Mouse (Mus musculus) C2C12 (cell line): ENCODE data around the gene Acoxl. TPM values are rescaled to one million over a fixed set of nuclear protein-coding genes. Genes with fewer than 3 reads are reported as not detected.

Experiments used
- H3K27me3 ChIP-seq: one replicate; pipeline ENCODE4 v1.6.1; 2011; ENCODE audit not compliant: control insufficient read depth, insufficient read depth, insufficient read length
- H3K36me3 ChIP-seq: one replicate; pipeline ENCODE4 v1.6.1; 2011; ENCODE audit not compliant: control insufficient read depth, insufficient read depth
- H3K4me3 ChIP-seq: one replicate; pipeline ENCODE4 v1.5.1; 2011; ENCODE audit warnings: mild to moderate bottlenecking, control low read depth; ENCODE audit not compliant: poor library complexity, insufficient read depth, severe bottlenecking
- H3K79me2 ChIP-seq: one replicate; pipeline ENCODE4 v1.6.1; 2011; ENCODE audit not compliant: control insufficient read depth, insufficient read depth
- H3K79me3 ChIP-seq: one replicate; pipeline ENCODE4 v1.6.1; 2011; ENCODE audit warnings: low read depth, control low read depth
- H3ac ChIP-seq: one replicate; pipeline ENCODE3; 2011; ENCODE audit warnings: low read depth; ENCODE audit not compliant: control insufficient read depth, insufficient read length
- CEBPB ChIP-seq: IDR thresholded peaks from one replicate; pipeline ENCODE4 v1.6.1; 2011; ENCODE audit warnings: low read depth, mild to moderate bottlenecking, control low read depth, moderate library complexity
- CTCF ChIP-seq: IDR thresholded peaks from one replicate; pipeline ENCODE4 v1.5.1; 2011; ENCODE audit not compliant: control insufficient read depth, insufficient read depth, insufficient read length
- FOSL1 ChIP-seq: IDR thresholded peaks from one replicate; pipeline ENCODE4 v1.8.0; 2011; ENCODE audit warnings: mild to moderate bottlenecking, low read length; ENCODE audit not compliant: poor library complexity, insufficient read depth, severe bottlenecking
- MAX ChIP-seq: IDR thresholded peaks from one replicate; pipeline ENCODE4 v1.6.1; 2011; ENCODE audit warnings: mild to moderate bottlenecking, control low read depth
- MYOD1 ChIP-seq: IDR thresholded peaks from one replicate; pipeline ENCODE4 v1.6.1; 2011; ENCODE audit warnings: low read depth; ENCODE audit not compliant: control insufficient read depth, insufficient read length
- MYOG ChIP-seq: IDR thresholded peaks from one replicate; pipeline ENCODE4 v1.6.1; 2011; ENCODE audit not compliant: control insufficient read depth, insufficient read length; ENCODE audit errors: extremely low read depth
- USF1 ChIP-seq: IDR thresholded peaks from one replicate; pipeline ENCODE4 v1.6.1; 2011; ENCODE audit warnings: low read depth, mild to moderate bottlenecking, control low read depth, moderate library complexity
- polyA plus RNA-seq: library from polyadenylated mRNA; unstranded; fragments of >200 nt; fragmentation: generic; extraction: Trizol; gene quantifications from one replicate; pipeline ENCODE4 v1.2.1, GENCODE M21; 2012; ENCODE audit warnings: missing spikeins

Gene Acoxl
- polyA plus RNA-seq, 1 experiment, result not detected

- H3K79me2 ChIP-seq, result no peaks in the 10 kb centered on the region
- no peaks in the 10 kb centered on the region for H3K27me3 ChIP-seq
- no peaks in the 10 kb centered on the region for H3K36me3 ChIP-seq
- no peak overlapping the region for H3ac ChIP-seq
- TF ChIP-seq CEBPB (no peak), CTCF (no peak), MYOD1 (no peak), MYOG (no peak), FOSL1 (no peak), MAX (no peak), USF1 (no peak)
- H3K4me3 ChIP-seq, result no peak overlapping the region
- no peaks in the 10 kb centered on the region for H3K79me3 ChIP-seq
Measured at GRCm38 (mm10) chr2:127968944-127969343, 130.3 kb downstream of the Acoxl start.

GRCm38 (mm10) chr2:127976276-127976675 lies 137.6 kb downstream of the Acoxl start:
- Histone ChIP-seq H3ac (no peak overlapping the region), H3K27me3 (no peaks in the 10 kb centered on the region), H3K79me2 (no peaks in the 10 kb centered on the region), H3K36me3 (no peaks in the 10 kb centered on the region), H3K4me3 (no peak overlapping the region), H3K79me3 (no peaks in the 10 kb centered on the region)
- TF ChIP-seq CEBPB (no peak), MYOD1 (no peak), MAX (no peak), FOSL1 (no peak), MYOG (no peak), CTCF (no peak), USF1 (no peak)

- Histone ChIP-seq H3K79me3 (no peaks in the 10 kb centered on the region), H3ac (no peak overlapping the region), H3K4me3 (no peak overlapping the region), H3K27me3 (peaks cover 3% of the 10 kb centered on the region), H3K36me3 (no peaks in the 10 kb centered on the region), H3K79me2 (no peaks in the 10 kb centered on the region)
- TF ChIP-seq FOSL1 (no peak), USF1 (no peak), MYOD1 (no peak), MYOG (no peak), MAX (no peak), CEBPB (no peak), CTCF (no peak)
Measured at GRCm38 (mm10) chr2:127978601-127979230, 140.0 kb downstream of the Acoxl start.

- H3K36me3 ChIP-seq, result no peaks in the 10 kb centered on the region
- no peaks in the 10 kb centered on the region for H3K79me3 ChIP-seq
- H3K27me3 ChIP-seq, result peaks cover 3% of the 10 kb centered on the region
- TF ChIP-seq CEBPB (no peak), MAX (no peak), FOSL1 (no peak), MYOG (no peak), USF1 (no peak), CTCF (no peak), MYOD1 (no peak)
- no peak overlapping the region for H3ac ChIP-seq
- no peaks in the 10 kb centered on the region for H3K79me2 ChIP-seq
- no peak overlapping the region for H3K4me3 ChIP-seq
Measured at GRCm38 (mm10) chr2:127982610-127983009, 143.9 kb downstream of the Acoxl start.

- H3K27me3 ChIP-seq, result peaks cover 3% of the 10 kb centered on the region
- TF ChIP-seq MYOG (no peak), MAX (no peak), FOSL1 (no peak), USF1 (no peak), CEBPB (no peak), MYOD1 (no peak), CTCF (no peak)
- no peaks in the 10 kb centered on the region for H3K79me2 ChIP-seq
Measured at GRCm38 (mm10) chr2:127983301-127983700, 144.6 kb downstream of the Acoxl start.

More at GRCm38 (mm10) chr2:127983301-127983700, 144.6 kb downstream of the Acoxl start:
- Histone ChIP-seq H3K36me3 (no peaks in the 10 kb centered on the region), H3K4me3 (no peak overlapping the region), H3ac (no peak overlapping the region), H3K79me3 (no peaks in the 10 kb centered on the region)
